Mouse (Mus musculus) small intestine, adult 2 months (tissue): ENCODE measurements around the gene Abhd2.

ENCODE experiments used
- CTCF ChIP-seq: fragments of 200-500 bp; IDR thresholded peaks from 2 replicates; pipeline ENCODE4 v1.5.1; 2012; ENCODE audit warnings: low read depth, mild to moderate bottlenecking, control low read depth, inconsistent platforms, low read length, moderate library complexity, mixed read lengths; ENCODE audit not compliant: insufficient replicate concordance, insufficient read length; ENCODE audit errors: extremely low read depth
- POLR2A ChIP-seq: fragments of 200-500 bp; IDR thresholded peaks from 2 replicates; pipeline ENCODE4 v1.6.1; 2012; ENCODE audit warnings: low read depth, mild to moderate bottlenecking, control low read depth, inconsistent platforms, low read length, moderate library complexity

DNA sequence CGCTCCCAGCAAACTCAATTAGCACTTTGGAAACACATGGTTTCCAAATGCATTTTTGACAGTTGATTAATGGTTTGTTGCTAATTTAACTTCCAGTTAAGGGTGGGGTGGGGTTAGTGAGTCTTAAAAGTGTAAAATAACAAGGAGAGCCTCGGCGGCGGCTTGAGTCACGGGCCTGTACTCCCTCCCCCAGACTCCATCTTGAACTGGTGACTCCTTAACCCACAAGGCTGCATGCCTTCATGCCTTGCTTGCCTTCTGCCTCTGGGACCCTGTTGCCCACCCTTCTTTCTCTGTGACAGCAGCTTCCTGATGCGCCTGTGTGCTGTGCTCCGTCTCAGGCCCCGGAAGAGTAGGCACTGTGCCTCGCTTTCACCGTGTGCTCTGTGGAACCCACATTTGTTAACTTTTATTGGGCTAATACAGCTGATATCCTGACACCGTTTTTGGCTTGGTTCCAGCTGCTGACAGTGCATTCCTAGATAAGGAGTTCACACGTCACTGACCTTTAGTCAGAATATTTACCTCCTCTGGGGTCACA, 40.6 kb downstream of the Abhd2 start:
- TF ChIP-seq CTCF (no peak), POLR2A (no peak)
